Mouse (Mus musculus) limb, embryonic 12.5 days (tissue): Measurements from ENCODE around the gene Tbck. TPM values are rescaled to one million over a fixed set of nuclear protein-coding genes. Genes with fewer than 3 reads are reported as not detected.

Source experiments
- ATAC-seq: fragments of 200-750 bp; cut with Nextera tagmentation; 2 replicates; pipeline ENCODE4 v1.8.0; 2017; ENCODE audit warnings: low read depth, moderate TSS enrichment; ENCODE audit not compliant: insufficient number of reproducible peaks, insufficient read depth, low FRiP score, low TSS enrichment
- H3K27ac ChIP-seq: fragments of 300-500 bp; sonication (generic); 2 replicates; pipeline ENCODE4 v1.5.1; 2016; ENCODE audit warnings: mild to moderate bottlenecking, moderate library complexity
- H3K27me3 ChIP-seq: fragments of 300-500 bp; sonication (generic); 2 replicates; pipeline ENCODE4 v1.6.1; 2016; ENCODE audit warnings: mild to moderate bottlenecking, moderate library complexity
- H3K36me3 ChIP-seq: fragments of 300-500 bp; sonication (generic); 2 replicates; pipeline ENCODE4 v1.6.1; 2016; ENCODE audit warnings: mild to moderate bottlenecking, moderate library complexity
- H3K4me1 ChIP-seq: fragments of 300-500 bp; sonication (generic); replicated peaks from 2 replicates; pipeline ENCODE4 v1.6.1; 2016
- H3K4me2 ChIP-seq: fragments of 300-500 bp; sonication (generic); 2 replicates; pipeline ENCODE4 v1.6.1; 2016; ENCODE audit warnings: mild to moderate bottlenecking, moderate library complexity
- H3K4me3 ChIP-seq: fragments of 300-500 bp; sonication (generic); replicated peaks from 2 replicates; pipeline ENCODE4 v1.5.1; 2016; ENCODE audit warnings: mild to moderate bottlenecking
- H3K9ac ChIP-seq: fragments of 300-500 bp; sonication (generic); replicated peaks from 2 replicates; pipeline ENCODE4 v1.6.1; 2016; ENCODE audit warnings: mild to moderate bottlenecking, moderate library complexity
- H3K9me3 ChIP-seq: fragments of 300-500 bp; sonication (generic); 2 replicates; pipeline ENCODE4 v1.6.1; 2016; ENCODE audit warnings: mild to moderate bottlenecking, moderate library complexity
- WGBS: fragments of 180-500 bp; shearing (Covaris S2); methylation state at CpG from one replicate; pipeline ENCODE4 v1.1.7; 2016; 5-methylcytosine and 5-hydroxymethylcytosine counted together
- polyA plus RNA-seq: library from polyadenylated mRNA; unstranded; fragments of >200 nt; fragmentation: Nextera tagmentation; extraction: Ambion mirVana; gene quantifications from 2 replicates; pipeline ENCODE4 v1.2.1, GENCODE M21; 2016

Tbck gene
- polyA plus RNA-seq, 1 experiment from 2014 or later = 30.5 TPM

DNA sequence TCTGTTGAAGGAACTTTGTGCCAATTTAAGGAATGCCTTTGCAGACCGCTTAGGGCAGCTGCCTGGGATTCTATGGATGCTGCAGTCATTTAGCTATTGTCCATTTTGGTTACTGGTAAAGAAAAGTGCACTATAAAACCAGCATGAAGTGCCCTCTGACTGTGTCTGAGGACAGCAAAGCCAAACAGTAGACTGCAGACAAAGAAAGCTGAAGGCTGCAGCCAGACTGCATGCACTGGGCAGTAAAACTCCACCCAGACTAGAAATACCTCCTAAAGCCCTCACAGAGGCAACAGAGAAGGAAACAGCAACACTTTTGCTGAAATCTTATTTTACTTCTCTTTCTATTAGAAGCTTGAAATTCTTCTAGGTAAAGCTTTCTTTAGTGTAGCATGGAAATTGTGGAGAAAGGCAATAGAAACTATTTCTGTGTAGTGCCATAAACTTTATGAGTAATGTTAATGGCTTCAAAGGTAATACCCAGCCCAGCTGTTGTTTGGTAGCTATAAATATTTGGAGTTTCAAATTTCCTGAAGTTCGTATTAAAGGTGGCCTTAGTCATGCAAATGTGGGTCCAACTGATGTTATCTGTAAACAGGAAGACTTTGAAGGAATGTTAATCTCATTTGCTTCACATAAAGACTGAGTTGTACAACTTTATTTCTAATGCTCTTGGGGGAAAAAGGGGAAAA is 124.1 kb downstream of the Tbck start:
- Histone ChIP-seq H3K27ac (peak overlapping the region; percentile 75), H3K9me3 (no peaks in the 10 kb centered on the region), H3K4me3 (no peak overlapping the region), H3K27me3 (no peaks in the 10 kb centered on the region), H3K4me2 (no peak overlapping the region), H3K36me3 (peaks cover 13% of the 10 kb centered on the region), H3K4me1 (peaks cover 7% of the 10 kb centered on the region), H3K9ac (no peak overlapping the region)
- no peak for ATAC-seq
- WGBS = 37% methylated on average over 2 of the region's 2 CpGs

DNA sequence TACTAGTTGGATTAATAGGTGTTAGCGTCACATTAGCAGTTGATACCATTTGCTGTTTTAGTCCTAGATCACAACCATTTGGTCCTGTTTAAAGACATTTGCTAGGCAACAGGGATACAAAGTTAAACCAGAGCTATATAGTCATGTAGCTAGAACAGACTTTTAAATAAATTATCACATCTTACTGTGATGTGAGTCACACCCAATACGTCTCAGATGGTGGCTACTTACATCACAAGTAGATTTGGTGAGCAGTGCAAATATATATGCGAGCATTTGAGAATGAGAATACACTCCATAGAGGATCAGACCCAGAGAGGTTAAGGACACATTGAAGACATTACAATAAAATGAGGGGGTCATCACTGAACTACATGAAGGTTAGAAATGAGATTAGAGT is 125.0 kb downstream of the Tbck start:
- no peak for ATAC-seq
- Histone ChIP-seq H3K4me3 (no peak overlapping the region), H3K27ac (no peak overlapping the region), H3K4me2 (no peak overlapping the region), H3K4me1 (peaks cover 7% of the 10 kb centered on the region), H3K36me3 (peaks cover 6% of the 10 kb centered on the region; the same call in 1 of the 2 replicates), H3K9ac (no peak overlapping the region), H3K27me3 (no peaks in the 10 kb centered on the region), H3K9me3 (no peaks in the 10 kb centered on the region)
- 82% methylated on average over 3 of the region's 3 CpGs for WGBS

DNA sequence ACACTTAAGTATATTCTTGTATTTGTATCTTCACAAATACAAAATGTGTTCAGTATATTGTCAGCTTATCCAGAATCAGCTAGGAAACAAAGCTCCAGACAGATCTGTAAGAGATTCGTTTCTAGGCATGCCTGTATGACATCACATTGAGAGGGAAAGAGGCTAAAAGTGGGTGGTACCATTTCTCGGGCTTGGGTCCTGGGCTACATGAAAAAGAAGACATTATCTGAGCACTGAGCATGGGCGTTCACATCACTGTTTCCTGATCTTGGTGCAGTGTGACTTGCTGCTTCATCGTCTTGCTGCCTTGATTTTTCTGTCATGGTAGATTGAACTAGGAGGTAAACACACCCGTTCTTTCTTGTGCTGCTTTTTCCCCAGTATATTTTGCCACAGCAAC is 127.8 kb downstream of the Tbck start:
- no peaks in the 10 kb centered on the region for H3K9me3 ChIP-seq
- ATAC-seq = no peak
- H3K27me3 ChIP-seq = no peaks in the 10 kb centered on the region
- no peak overlapping the region for H3K27ac ChIP-seq
- no peak overlapping the region for H3K4me3 ChIP-seq
- H3K36me3 ChIP-seq = peaks cover 15% of the 10 kb centered on the region; the same call in 1 of the 2 replicates
- H3K4me1 ChIP-seq = peaks cover 7% of the 10 kb centered on the region
- WGBS = 82% methylated on average over 5 of the region's 5 CpGs
- no peak overlapping the region for H3K4me2 ChIP-seq
- H3K9ac ChIP-seq = no peak overlapping the region

DNA sequence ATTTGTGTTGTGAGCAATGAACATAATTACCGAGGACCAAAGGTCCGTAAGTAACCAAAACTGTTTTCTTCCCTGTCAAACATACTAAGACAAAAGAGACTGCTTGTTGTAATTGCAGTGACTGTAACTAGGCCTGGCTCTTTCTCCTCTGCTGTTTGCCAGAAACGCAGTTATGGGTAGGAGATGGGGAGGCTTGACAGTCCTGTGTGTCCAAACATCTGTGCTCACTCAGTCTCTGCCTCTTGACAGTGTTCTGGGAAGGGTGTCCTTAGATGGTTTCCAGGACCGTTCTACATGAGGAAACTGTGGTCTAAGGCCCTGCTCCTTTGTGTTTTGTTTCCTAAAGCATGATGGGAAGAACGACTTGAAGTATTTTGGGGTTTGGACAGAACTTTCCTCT is 128.4 kb downstream of the Tbck start:
- WGBS = 71% methylated on average over 5 of the region's 5 CpGs
- Histone ChIP-seq H3K27ac (no peak overlapping the region), H3K4me3 (no peak overlapping the region)

DNA sequence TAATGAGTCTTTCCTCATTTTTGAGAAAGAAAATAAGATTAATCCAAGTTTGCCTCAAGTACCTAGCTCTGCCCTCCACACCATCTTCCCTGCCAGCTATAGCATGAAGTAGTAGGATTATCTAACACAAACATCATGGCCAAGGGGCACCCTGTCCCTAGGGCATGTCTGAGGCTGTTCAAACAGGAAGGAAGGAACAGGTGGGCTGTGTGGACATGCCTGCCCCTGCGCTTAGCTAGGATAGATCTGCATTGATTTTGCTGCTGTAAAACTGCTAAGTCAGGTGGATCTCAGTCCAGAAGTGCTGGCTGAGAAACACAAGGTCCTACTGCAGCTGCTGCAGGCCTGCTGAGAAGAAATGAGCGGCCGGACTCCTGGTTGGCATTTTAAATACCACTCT is 129.2 kb downstream of the Tbck start:
- H3K9ac ChIP-seq = no peak overlapping the region
- no peak overlapping the region for H3K27ac ChIP-seq
- H3K4me2 ChIP-seq = no peak overlapping the region
- H3K36me3 ChIP-seq = 0 out of 2 replicates have a peak, but pooled peaks cover 9% of the 10 kb centered on the region
- H3K9me3 ChIP-seq = no peaks in the 10 kb centered on the region
- no peaks in the 10 kb centered on the region for H3K27me3 ChIP-seq
- no peak overlapping the region for H3K4me3 ChIP-seq
- 80% methylated on average over 3 of the region's 3 CpGs for WGBS
- no peak for ATAC-seq
- H3K4me1 ChIP-seq = peaks cover 5% of the 10 kb centered on the region; the same call in 1 of the 2 replicates

More for the DNA sequence above, 128.4 kb downstream of the Tbck start:
- Histone ChIP-seq H3K4me2 (no peak overlapping the region), H3K9ac (no peak overlapping the region), H3K36me3 (peaks cover 11% of the 10 kb centered on the region; the same call in 1 of the 2 replicates), H3K4me1 (peaks cover 7% of the 10 kb centered on the region), H3K27me3 (no peaks in the 10 kb centered on the region), H3K9me3 (no peaks in the 10 kb centered on the region)
- no peak for ATAC-seq

DNA sequence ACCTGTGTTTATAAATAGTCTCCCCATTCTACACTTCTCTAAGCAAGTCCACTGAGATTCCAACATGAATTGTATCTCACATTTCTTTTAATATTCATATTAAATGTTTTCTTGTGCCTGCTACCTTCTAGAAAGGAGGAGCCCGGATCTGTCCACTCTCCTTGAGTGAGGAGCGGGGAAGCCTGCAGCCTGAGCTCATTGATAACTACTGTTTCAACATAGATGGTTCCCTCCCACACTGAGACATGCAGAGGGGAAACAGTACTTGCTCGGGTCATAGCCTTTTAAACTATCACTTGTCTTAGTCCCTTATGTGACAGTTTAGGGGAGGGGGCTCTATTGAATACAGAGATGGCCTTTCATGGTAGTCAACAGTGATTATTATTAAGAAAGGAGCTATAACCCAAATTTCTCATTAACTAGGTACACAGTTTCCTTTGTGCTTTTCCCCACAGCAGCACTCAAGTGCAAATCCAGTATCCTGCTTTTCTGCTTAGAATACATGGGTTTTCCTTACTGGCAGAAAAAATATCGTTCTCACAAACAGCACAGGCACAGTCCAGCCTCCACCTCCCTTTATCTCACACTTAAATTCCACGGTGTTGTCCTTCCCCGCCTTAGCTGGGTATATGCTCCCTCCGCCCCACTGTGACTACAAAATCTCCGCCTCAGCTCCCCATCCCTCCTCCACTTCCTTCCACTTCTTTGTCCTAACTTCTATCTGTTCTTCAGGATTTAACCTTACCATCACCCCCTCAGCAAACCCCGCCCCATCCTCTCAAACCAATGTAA is 130.0 kb downstream of the Tbck start:
- no peak for ATAC-seq
- H3K4me3 ChIP-seq = no peak overlapping the region
- whole genome bisulfite sequencing = 89% methylated on average over 9 of the region's 9 CpGs
- H3K9me3 ChIP-seq = no peaks in the 10 kb centered on the region
- no peak overlapping the region for H3K27ac ChIP-seq
- H3K4me2 ChIP-seq = no peak overlapping the region
- H3K36me3 ChIP-seq = 0 out of 2 replicates have a peak, but pooled peaks cover 9% of the 10 kb centered on the region
- H3K27me3 ChIP-seq = no peaks in the 10 kb centered on the region
- H3K9ac ChIP-seq = no peak overlapping the region
- H3K4me1 ChIP-seq = no peaks in the 10 kb centered on the region

DNA sequence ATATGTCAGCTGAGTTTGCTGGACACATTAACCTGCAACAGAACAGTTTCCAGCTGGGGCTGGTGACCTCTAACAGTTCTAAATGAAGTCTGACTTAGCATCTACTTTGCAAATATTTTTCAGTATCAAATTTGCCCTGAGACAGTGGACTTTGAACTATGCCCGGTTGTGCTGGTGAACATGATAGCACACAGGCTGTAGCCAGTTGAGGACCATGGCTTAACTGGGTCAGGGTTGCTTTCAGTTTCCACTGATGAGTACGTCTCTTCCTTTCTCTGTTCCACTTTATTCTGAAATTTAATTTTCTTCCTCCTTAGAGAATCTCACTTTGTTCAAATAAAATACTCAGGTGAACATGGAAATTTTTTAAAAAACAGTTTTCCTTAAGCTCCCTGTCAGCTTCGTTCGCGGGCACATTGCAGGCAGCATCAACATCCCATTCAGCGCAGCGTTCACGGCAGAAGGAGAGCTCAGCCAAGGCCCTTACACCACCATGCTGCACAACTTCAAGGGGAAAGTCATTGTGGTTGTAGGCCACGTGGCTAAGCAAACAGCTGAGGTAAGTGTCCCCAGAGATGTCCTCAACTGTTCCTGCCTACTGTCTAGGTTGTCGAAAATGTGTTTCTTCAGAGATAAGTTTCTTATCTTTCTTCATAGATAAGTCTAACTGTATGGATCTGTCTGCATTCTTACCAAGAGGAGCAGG is 131.0 kb downstream of the Tbck start:
- no peaks in the 10 kb centered on the region for H3K27me3 ChIP-seq
- no peaks in the 10 kb centered on the region for H3K9me3 ChIP-seq
- H3K9ac ChIP-seq = no peak overlapping the region
- 90% methylated on average over 10 of the region's 10 CpGs for WGBS
- ATAC-seq = no peak
- H3K4me3 ChIP-seq = no peak overlapping the region
- H3K4me2 ChIP-seq = no peak overlapping the region
- H3K27ac ChIP-seq = no peak overlapping the region
- 0 out of 2 replicates have a peak, but pooled peaks cover 9% of the 10 kb centered on the region for H3K36me3 ChIP-seq
- no peaks in the 10 kb centered on the region for H3K4me1 ChIP-seq

DNA sequence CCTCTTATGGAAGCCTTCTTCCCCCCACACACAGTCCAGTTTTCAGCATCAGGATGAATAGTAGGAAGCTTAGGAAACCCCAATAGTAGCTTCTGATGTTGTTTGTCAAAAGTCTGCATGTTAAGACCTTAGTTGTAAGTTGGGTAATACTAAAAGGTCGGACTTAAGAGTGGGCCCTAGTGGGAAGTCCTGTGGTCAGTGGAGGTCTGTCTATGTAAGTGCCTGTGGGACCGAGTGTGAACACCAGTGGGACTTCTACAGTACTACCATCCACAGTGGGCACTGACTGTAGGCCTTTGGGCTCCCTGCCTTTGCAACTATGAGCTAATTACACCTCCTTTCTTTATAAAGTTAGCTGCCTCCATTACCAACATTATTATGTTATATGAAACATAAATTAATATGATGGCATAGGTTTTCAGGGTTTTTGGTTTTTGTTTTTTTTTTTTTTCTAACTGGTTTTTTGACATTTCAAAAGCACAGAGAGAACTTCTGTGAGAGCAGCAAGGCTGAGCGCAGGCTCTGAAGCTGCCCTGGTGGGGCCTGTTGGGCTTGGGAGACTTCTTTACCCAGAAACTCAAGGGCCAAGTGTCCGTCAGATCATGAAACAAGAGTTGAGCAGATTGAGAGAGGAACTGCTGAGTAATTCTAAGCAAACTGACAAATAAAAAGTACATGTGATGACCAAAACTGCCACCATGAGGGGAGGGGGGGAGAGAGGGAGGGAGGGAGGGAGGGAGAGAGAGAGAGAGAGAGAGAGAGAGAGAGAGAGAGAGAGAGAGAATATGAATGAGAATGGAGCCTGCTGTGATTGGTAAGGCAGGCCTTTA is 131.8 kb downstream of the Tbck start:
- 88% methylated on average over 4 of the region's 4 CpGs for WGBS
- Histone ChIP-seq H3K9ac (no peak overlapping the region), H3K27me3 (no peaks in the 10 kb centered on the region), H3K4me2 (no peak overlapping the region), H3K27ac (no peak overlapping the region), H3K4me3 (no peak overlapping the region), H3K4me1 (no peaks in the 10 kb centered on the region), H3K36me3 (0 out of 2 replicates have a peak, but pooled peaks cover 9% of the 10 kb centered on the region), H3K9me3 (no peaks in the 10 kb centered on the region)
- ATAC-seq = no peak

DNA sequence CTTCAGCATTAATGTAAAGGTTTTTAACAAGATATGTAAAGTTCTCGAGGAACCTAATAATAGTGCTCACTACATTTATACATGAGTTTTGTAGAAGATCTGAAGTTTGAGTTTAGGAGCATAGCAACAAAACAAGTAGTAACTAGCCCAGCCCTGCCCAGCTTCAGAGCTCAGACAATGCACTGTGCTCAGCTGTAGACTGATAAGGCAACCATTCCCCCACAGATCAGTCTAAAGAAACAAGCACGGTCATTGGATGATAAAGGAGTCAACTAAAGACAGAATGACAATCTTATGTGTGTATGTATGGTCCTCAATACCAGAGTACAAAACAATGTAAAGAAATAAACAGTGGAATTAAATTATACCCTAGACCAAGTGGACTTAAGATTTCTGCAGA is 135.5 kb downstream of the Tbck start:
- Histone ChIP-seq H3K4me2 (no peak overlapping the region), H3K27ac (no peak overlapping the region), H3K36me3 (0 out of 2 replicates have a peak, but pooled peaks cover 9% of the 10 kb centered on the region), H3K4me1 (no peaks in the 10 kb centered on the region), H3K4me3 (no peak overlapping the region), H3K9me3 (no peaks in the 10 kb centered on the region), H3K9ac (no peak overlapping the region), H3K27me3 (no peaks in the 10 kb centered on the region)
- 87% methylated on average over 2 of the region's 2 CpGs for WGBS
- ATAC-seq = no peak

DNA sequence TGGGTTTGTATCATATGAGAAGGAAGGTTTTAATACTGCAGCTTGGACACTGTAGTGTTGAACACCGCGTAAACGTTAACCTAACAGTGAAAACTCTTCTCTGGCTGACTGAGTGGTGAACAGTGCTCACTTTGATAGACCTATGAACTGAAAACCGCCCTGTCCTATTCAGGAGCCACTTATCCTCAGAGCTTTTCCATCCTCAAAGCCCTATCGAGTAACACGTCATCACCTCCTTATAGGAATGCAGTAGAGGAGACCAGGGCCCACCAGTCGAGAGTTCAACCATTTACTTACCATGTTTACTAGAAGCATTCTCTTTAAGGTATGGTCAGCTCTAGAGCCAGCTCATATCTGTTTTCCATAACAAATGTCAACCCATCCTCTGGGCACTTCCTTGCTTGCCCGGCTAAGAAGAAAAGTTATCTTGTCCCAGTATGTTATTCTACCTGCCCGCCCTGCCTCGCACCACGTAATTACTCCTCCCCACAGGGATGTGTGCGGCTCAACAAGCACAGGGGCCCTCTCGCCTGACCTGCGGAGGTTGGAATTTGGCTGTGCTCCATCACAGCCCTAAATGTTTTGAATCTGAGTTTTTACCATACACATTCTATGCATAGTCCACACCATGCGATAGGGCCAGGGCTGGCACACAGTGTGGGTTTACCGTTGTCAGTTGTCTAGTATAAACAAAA is 147.4 kb downstream of the Tbck start:
- H3K4me1 ChIP-seq = no peaks in the 10 kb centered on the region
- H3K4me2 ChIP-seq = no peak overlapping the region
- no peak for ATAC-seq
- no peak overlapping the region for H3K4me3 ChIP-seq
- no peak overlapping the region for H3K9ac ChIP-seq
- H3K27me3 ChIP-seq = no peaks in the 10 kb centered on the region
- peaks cover 12% of the 10 kb centered on the region; the same call in 1 of the 2 replicates for H3K36me3 ChIP-seq
- H3K27ac ChIP-seq = no peak overlapping the region
- no peaks in the 10 kb centered on the region for H3K9me3 ChIP-seq
- 86% methylated on average over 16 of the region's 16 CpGs for WGBS
